Mouse (Mus musculus) bone marrow macrophage, adult 2 months (primary cell): ENCODE results near the gene Ftl1. TPM values are rescaled to one million over a fixed set of nuclear protein-coding genes. Genes with fewer than 3 reads are reported as not detected.
"Not testable (repeated sequence)": the region's sequence is repeated elsewhere in the genome, so short reads cannot be mapped to it uniquely, and the experiment has no call there.

Source experiments
- H3K27ac ChIP-seq: 2 replicates; pipeline ENCODE4 v1.5.1; 2012; ENCODE audit warnings: low read depth, low read length; ENCODE audit not compliant: insufficient read depth
- H3K4me1 ChIP-seq: 2 replicates; pipeline ENCODE4 v1.6.1; 2012; ENCODE audit warnings: low read length; ENCODE audit not compliant: control insufficient read depth, insufficient read depth
- H3K4me3 ChIP-seq: 2 replicates; pipeline ENCODE4 v1.5.1; 2012; ENCODE audit warnings: mild to moderate bottlenecking, low read length, moderate library complexity; ENCODE audit not compliant: insufficient read depth
- CTCF ChIP-seq: IDR thresholded peaks from 2 replicates; pipeline ENCODE4 v1.5.1; 2012; ENCODE audit warnings: low read depth, mild to moderate bottlenecking, low read length, moderate library complexity
- POLR2A ChIP-seq: IDR thresholded peaks from 2 replicates; pipeline ENCODE4 v1.6.1; 2012; ENCODE audit warnings: mild to moderate bottlenecking, low read depth, low read length, borderline replicate concordance
- polyA plus RNA-seq: library from polyadenylated mRNA; stranded (reverse); fragments of >200 nt; gene quantifications from 2 replicates; pipeline ENCODE4 v1.2.4, GENCODE M21; 2012; ENCODE audit not compliant: missing spikeins, insufficient read depth, insufficient read length

Gene Ftl1
- polyA plus RNA-seq, 1 experiment, result 20,120 TPM

DNA sequence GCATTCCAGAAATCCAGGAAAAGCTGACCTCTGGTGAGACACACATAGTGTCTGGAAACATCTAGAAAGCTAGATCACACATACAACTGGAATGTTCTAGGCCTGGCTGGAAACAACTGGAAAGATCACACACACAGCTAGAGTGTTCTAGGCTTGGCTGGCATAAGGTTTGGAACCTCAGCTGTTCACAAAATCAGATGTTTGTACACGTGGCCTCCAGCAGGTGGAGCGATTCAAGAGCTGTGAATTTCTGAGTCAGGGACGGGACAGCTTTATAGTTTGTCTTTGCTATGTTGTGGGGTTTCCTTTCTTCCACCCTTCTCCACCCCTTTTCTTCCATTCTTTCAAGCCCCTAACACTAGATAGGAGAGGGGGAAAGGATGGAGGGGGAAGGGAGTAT, 17.3 kb upstream of the Ftl1 start:
- H3K4me3 ChIP-seq, result no peak overlapping the region
- TF ChIP-seq CTCF (no peak), POLR2A (no peak)
- H3K4me1 ChIP-seq, result no peaks in the 10 kb centered on the region
- H3K27ac ChIP-seq, result no peak overlapping the region

DNA sequence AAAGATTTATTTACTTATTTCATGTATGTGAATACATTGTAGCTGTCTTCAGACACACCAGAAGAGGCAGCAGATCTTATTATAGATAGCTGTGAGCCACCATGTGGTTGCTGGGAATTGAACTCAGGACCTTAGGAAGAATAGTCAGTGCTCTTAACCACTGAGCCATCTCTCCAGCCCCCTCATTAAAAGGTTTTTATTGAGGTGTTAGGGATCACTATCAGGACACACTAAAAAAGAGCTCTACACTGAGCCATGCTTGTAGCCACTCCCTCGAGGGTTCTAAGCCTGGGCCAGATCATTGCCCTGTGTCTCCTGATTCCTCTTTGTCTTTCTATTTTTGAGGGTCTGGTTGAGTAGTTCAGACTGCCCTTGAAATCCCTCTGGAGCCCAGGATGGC, 16.8 kb upstream of the Ftl1 start:
- H3K4me3 ChIP-seq, result no peak overlapping the region
- H3K27ac ChIP-seq, result no peak overlapping the region
- TF ChIP-seq CTCF (no peak), POLR2A (no peak)
- no peaks in the 10 kb centered on the region for H3K4me1 ChIP-seq

DNA sequence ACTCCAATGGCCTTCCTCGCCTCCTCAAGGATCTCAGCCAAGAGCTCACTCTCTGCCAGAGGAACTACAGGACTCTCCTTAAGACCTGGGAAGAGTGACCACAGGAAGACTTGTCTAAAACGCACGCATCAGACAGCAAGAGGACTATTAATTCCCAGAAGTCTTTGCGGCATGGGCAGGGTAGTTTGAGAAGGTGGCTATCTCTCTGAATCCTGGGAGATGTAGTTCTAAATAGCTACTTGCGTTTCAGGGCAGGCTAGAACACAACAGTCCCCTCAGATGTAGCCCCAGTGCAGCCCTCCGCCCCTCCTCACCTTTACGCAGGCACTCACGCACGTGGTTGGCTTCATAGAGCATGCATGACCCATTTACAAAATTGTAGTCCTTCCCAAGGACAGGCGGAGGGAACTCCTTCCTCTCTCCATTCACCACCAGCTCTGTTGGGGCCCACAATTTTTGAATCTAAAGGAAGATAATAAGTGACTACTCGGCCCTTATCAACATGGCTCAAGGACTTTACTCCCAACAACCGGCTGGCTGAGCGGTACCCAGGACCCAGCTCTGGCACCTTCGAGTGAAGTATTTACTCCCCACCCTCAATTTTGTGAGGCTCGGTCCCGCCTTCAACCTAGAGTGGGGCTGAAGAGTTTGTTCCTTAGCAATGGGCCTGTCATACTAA, 15.7 kb upstream of the Ftl1 start:
- no peak for TF ChIP-seq POLR2A
- no peak for TF ChIP-seq CTCF
- Histone ChIP-seq H3K4me3 (no peak overlapping the region), H3K27ac (no peak overlapping the region), H3K4me1 (no peaks in the 10 kb centered on the region)

DNA sequence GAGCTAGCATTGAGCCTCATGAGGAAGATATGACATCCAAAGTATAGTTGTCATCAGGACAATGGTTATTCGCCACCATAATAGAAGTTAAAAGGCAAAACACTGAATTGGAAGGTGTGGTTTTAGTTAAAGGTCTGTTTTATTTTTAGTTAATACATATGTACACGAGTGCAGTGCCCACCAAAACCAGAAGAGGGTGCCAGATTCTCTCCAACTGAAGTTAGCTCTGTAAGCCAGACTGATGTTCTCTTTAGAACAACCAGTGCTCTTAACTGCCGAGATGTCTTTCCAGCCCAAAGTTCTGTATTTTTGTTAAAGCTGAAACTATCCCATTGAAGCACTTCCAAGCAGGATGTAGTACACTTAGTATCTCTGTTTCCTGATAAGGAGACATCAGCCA, 11.2 kb upstream of the Ftl1 start:
- Histone ChIP-seq H3K4me3 (no peak overlapping the region), H3K27ac (no peak overlapping the region), H3K4me1 (peaks cover 4% of the 10 kb centered on the region)
- TF ChIP-seq CTCF, result no peak
- TF ChIP-seq POLR2A, result no peak

- Histone ChIP-seq H3K27ac (no peak overlapping the region), H3K4me1 (peaks cover 21% of the 10 kb centered on the region), H3K4me3 (peak overlapping the region; percentile 42)
- TF ChIP-seq CTCF, result no peak
- no peak for TF ChIP-seq POLR2A
These were observed 7.5 kb upstream of the Ftl1 start for GRCm38 (mm10) chr7:45467090-45467670.

DNA sequence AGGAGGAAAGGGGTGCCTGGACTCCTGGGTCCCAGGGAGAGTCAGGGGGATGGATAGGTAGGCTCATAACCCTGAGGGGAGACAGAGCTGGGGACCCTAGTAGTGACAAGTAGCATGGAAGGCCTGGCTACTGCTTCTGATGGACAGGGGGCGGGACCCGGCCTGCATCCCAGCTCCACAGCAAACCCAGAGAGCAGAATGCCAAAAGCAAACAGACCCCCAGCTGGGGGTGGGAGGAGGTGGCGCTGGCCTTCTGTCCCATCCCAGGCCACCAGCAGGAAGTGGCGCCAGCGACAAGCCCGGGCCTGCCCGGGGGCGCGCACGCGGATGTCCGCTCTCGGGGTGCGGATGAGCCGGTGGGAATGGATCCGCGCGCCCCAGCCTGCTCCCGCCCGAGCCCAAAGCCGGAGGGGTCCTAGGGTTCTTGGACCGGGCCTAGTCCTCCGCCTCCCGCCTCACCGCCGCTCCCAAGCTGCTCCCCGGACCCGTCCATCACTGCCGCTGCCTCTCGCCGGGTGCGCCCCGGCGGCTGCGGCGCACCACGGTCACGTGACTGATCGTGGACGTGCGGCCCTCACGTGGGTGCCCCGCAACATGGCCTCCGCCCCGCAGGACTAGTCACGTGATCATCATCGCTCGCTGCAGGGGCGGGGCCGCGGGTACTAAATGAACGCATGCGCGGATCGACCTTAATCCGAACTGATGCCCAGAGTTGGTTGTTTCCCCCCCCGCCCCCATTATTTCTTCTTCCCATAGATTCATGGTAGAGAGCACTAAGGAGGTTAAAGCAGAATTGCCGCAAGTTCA, 6.8 kb upstream of the Ftl1 start, which contains the start of gene Bax:
Bax (minus strand) TSS at position 616 of the 807 bp plus-strand sequence.
- H3K4me3 ChIP-seq, result peak within 1 kb of the TSS; percentile 89
- H3K4me1 ChIP-seq, result peaks cover 27% of the 10 kb centered on the region
- no peak for TF ChIP-seq POLR2A
- no peak for TF ChIP-seq CTCF
- peak within 1 kb of the TSS; percentile 78 for H3K27ac ChIP-seq

DNA sequence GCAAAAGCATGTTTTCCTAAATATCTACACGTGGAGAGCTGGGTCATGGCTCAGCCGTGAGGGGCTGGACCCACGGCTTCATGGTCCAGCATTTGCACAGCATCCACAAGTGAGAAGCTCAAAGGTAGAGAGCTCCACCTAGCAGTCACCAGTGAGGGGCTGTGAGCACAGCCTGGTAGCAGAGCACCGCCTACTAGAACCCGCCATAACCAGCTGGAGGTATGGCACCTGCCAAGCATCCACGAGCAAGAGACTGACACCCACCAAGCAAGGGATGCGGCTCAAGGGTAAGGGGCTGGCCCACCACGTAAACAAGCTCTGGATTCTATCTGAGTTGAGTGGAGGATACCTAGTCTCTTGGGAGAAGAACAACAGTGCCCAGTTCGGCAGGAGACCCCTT, 5.9 kb upstream of the Ftl1 start:
- Histone ChIP-seq H3K27ac (peak overlapping the region; percentile 78), H3K4me3 (peak overlapping the region; percentile 89), H3K4me1 (peaks cover 32% of the 10 kb centered on the region)
- TF ChIP-seq POLR2A (no peak), CTCF (no peak)

- peak overlapping the region; percentile 78 for H3K27ac ChIP-seq
- H3K4me1 ChIP-seq, result peaks cover 36% of the 10 kb centered on the region
- H3K4me3 ChIP-seq, result peak overlapping the region; percentile 89
- no peak for TF ChIP-seq CTCF
- no peak for TF ChIP-seq POLR2A
These were observed 5.4 kb upstream of the Ftl1 start for GRCm38 (mm10) chr7:45465112-45465511.

GRCm38 (mm10) chr7:45463987-45464778, 4.5 kb upstream of the Ftl1 start:
- Histone ChIP-seq H3K27ac (peak overlapping the region; percentile 22), H3K4me1 (peaks cover 36% of the 10 kb centered on the region), H3K4me3 (peak overlapping the region; percentile 89; the same call in 1 of the 2 replicates)
- TF ChIP-seq POLR2A (no peak), CTCF (no peak)

- H3K4me3 ChIP-seq, H3K27ac ChIP-seq: not testable (repeated sequence)
- peaks cover 36% of the 10 kb centered on the region for H3K4me1 ChIP-seq
These were observed 3.2 kb upstream of the Ftl1 start for GRCm38 (mm10) chr7:45462868-45463267.
